Mouse (Mus musculus): ENCODE data around the gene Auts2.

- TF ChIP-seq POLR2A (IDR thresholded peaks at IDR 0.05; ENCODE audit: borderline replicate concordance, extremely low read depth, low read depth, low read length) (no peak), CTCF (IDR thresholded peaks at IDR 0.05; ENCODE audit: insufficient read depth, low read length) (no peak)
Measured at GRCm38 (mm10) chr5:131574469-131575085, 968.6 kb downstream of the Auts2 start.

Data from lung, adult 2 months (tissue).